ENCODE assay signal across 14 mouse cellular contexts in genomic region chr5:116714256-116714655, GRCm38 (mm10).
DNase-seq lines count a peak whose midpoint lies in the region; ATAC-seq and TF ChIP-seq lines count a peak whose summit lies in the region.
"Had no signal": no experiment of that assay in that cellular context is flagged by ENCODE, and none has a peak within 500 bp of the region (broad histone marks: within the 10 kb centered on the region; RNA-seq: fewer than 3 reads in every experiment).

No protein-coding gene starts in this region.

- H3K9ac ChIP-seq in kidney, embryonic 15.5 days, result no peak overlapping the region

- H3K27ac ChIP-seq in kidney, adult 2 months (ENCODE audit: insufficient read depth, low read depth, low read length), result no peak overlapping the region
- no peak overlapping the region for H3K27ac ChIP-seq in kidney, embryonic 15.5 days
- no peak overlapping the region for H3K27ac ChIP-seq in embryonic facial prominence, embryonic 10.5 days (replicated peaks)
- H3K27ac ChIP-seq: left cerebral cortex, adult 2 months had no signal

- H3K27me3 ChIP-seq in kidney, adult 2 months (replicated peaks; ENCODE audit: control insufficient read depth, insufficient read depth, low read length), result no peaks in the 10 kb centered on the region
- no peaks in the 10 kb centered on the region for H3K27me3 ChIP-seq in kidney, embryonic 15.5 days
- no peaks in the 10 kb centered on the region for H3K27me3 ChIP-seq in embryonic facial prominence, embryonic 10.5 days (replicated peaks; ENCODE audit: low read depth, poor library complexity, severe bottlenecking)

- H3K4me1 ChIP-seq in kidney, adult 2 months (ENCODE audit: control insufficient read depth, insufficient read depth, low read length), result no peaks in the 10 kb centered on the region
- no peaks in the 10 kb centered on the region for H3K4me1 ChIP-seq in kidney, embryonic 15.5 days
- H3K4me1 ChIP-seq in embryonic facial prominence, embryonic 10.5 days, result no peaks in the 10 kb centered on the region

- no peak overlapping the region for H3K4me3 ChIP-seq in kidney, adult 2 months (ENCODE audit: insufficient read depth, low read depth, low read length)
- no peak overlapping the region for H3K4me3 ChIP-seq in kidney, embryonic 15.5 days (replicated peaks)
- H3K4me3 ChIP-seq in embryonic facial prominence, embryonic 10.5 days, result no peak overlapping the region
- H3K4me3 ChIP-seq: left cerebral cortex, adult 2 months had no signal

- ATAC-seq in kidney, embryonic 15.5 days (replicated peaks; ENCODE audit: low FRiP score), result no peak
- ATAC-seq: lung, postnatal 0 days had no signal

- H3K9me3 ChIP-seq in kidney, embryonic 15.5 days (replicated peaks), result no peaks in the 10 kb centered on the region
- H3K9me3 ChIP-seq in embryonic facial prominence, embryonic 10.5 days, result no peaks in the 10 kb centered on the region

- intact Hi-C loops in gastrocnemius, postnatal 36 days (cut with DNase I), result no loop called here

- peak; percentile 7 for DNase-seq in kidney, adult 2 months
- DNase-seq in 3T3-L1 (ENCODE audit: low read depth, low spot score) (peak; percentile 60), R1 (ENCODE audit: low read depth, low spot score) (peak; percentile 70)
- DNase-seq in embryonic facial prominence, embryonic 10.5 days (ENCODE audit: low spot score), result peak; percentile 53
- DNase-seq in layer of hippocampus, adult 9-11 months, result no peak
- no peak for DNase-seq in gastrocnemius, postnatal 10 days
- no peak for DNase-seq in gastrocnemius, postnatal 36 days
- DNase-seq: gastrocnemius, postnatal 25 days; heart, postnatal 36 days; spleen, adult 18-20 months; thymus, postnatal 25 days had no signal

- H3K36me3 ChIP-seq in kidney, adult 2 months (ENCODE audit: control insufficient read depth, insufficient read depth, low read length), result no peaks in the 10 kb centered on the region
- no peaks in the 10 kb centered on the region for H3K36me3 ChIP-seq in kidney, embryonic 15.5 days
- H3K36me3 ChIP-seq in embryonic facial prominence, embryonic 10.5 days (replicated peaks), result no peaks in the 10 kb centered on the region

- no peak overlapping the region for H3K4me2 ChIP-seq in kidney, embryonic 15.5 days

- WGBS in kidney, adult 2 months, result 33% methylated on average over 7 of the region's 7 CpGs
- WGBS in kidney, embryonic 15.5 days, result 33% methylated on average over 7 of the region's 7 CpGs
- 35% methylated on average over 7 of the region's 7 CpGs for WGBS in embryonic facial prominence, embryonic 10.5 days

- TF ChIP-seq POLR2A in kidney, adult 2 months (IDR thresholded peaks at IDR 0.05; ENCODE audit: low read depth, low read length), result no peak

- no peak for TF ChIP-seq CTCF in kidney, adult 2 months (conservative IDR thresholded peaks at IDR 0.05; ENCODE audit: insufficient read depth, insufficient read length, low read depth, low read length)

Comparison
In these comparisons a context has a peak if more than half of its experiments do, and no peak if none do; other contexts are left out.
1. DNase-seq: peak in kidney, adult 2 months (single experiment), 3T3-L1 (single experiment), R1 (single experiment) and embryonic facial prominence, embryonic 10.5 days (single experiment); none in layer of hippocampus, adult 9-11 months (single experiment), gastrocnemius, postnatal 10 days (single experiment) and gastrocnemius, postnatal 36 days (0 of 2).